Mouse (Mus musculus) heart, embryonic 15.5 days (tissue): ENCODE data around the gene Ncoa7. TPM values are rescaled to one million over a fixed set of nuclear protein-coding genes. Genes with fewer than 3 reads are reported as not detected.

Experiments used
- ATAC-seq: fragments of 200-750 bp; cut with Nextera tagmentation; replicated peaks from 2 replicates; pipeline ENCODE4 v1.8.0; 2017; ENCODE audit warnings: low read depth, moderate TSS enrichment; ENCODE audit not compliant: insufficient number of reproducible peaks, insufficient read depth, low FRiP score
- H3K27ac ChIP-seq: fragments of 300-500 bp; sonication (generic); 2 replicates; pipeline ENCODE4 v1.5.1; 2015; ENCODE audit warnings: mild to moderate bottlenecking, inconsistent platforms
- H3K27me3 ChIP-seq: fragments of 300-500 bp; sonication (generic); 2 replicates; pipeline ENCODE4 v1.6.1; 2015; ENCODE audit warnings: inconsistent platforms
- H3K36me3 ChIP-seq: fragments of 300-500 bp; sonication (generic); 2 replicates; pipeline ENCODE4 v1.6.1; 2015; ENCODE audit warnings: mild to moderate bottlenecking, inconsistent platforms
- H3K4me1 ChIP-seq: fragments of 300-500 bp; sonication (generic); replicated peaks from 2 replicates; pipeline ENCODE4 v1.6.1; 2015; ENCODE audit warnings: inconsistent platforms
- H3K4me2 ChIP-seq: fragments of 300-500 bp; sonication (generic); 2 replicates; pipeline ENCODE4 v1.6.1; 2015; ENCODE audit warnings: inconsistent platforms, mild to moderate bottlenecking, moderate library complexity
- H3K4me3 ChIP-seq: fragments of 300-500 bp; sonication (generic); 2 replicates; pipeline ENCODE4 v1.5.1; 2015; ENCODE audit warnings: mild to moderate bottlenecking, inconsistent platforms
- H3K9ac ChIP-seq: fragments of 300-500 bp; sonication (generic); 2 replicates; pipeline ENCODE4 v1.6.1; 2015; ENCODE audit warnings: mild to moderate bottlenecking, inconsistent platforms
- H3K9me3 ChIP-seq: fragments of 300-500 bp; sonication (generic); replicated peaks from 2 replicates; pipeline ENCODE4 v1.6.1; 2016; ENCODE audit warnings: inconsistent platforms
- WGBS: fragments of 180-500 bp; shearing (Covaris S2); methylation state at CpG from one replicate; pipeline ENCODE4 v1.1.7; 2015; ENCODE audit warnings: mixed read lengths; 5-methylcytosine and 5-hydroxymethylcytosine counted together
- polyA plus RNA-seq: library from polyadenylated mRNA; unstranded; fragments of >200 nt; fragmentation: Nextera tagmentation; extraction: Ambion mirVana; gene quantifications from 2 replicates; pipeline ENCODE4 v1.2.1, GENCODE M21; 2015

Gene Ncoa7
- polyA plus RNA-seq, 1 experiment from 2014 or later, result 7.7 TPM

DNA sequence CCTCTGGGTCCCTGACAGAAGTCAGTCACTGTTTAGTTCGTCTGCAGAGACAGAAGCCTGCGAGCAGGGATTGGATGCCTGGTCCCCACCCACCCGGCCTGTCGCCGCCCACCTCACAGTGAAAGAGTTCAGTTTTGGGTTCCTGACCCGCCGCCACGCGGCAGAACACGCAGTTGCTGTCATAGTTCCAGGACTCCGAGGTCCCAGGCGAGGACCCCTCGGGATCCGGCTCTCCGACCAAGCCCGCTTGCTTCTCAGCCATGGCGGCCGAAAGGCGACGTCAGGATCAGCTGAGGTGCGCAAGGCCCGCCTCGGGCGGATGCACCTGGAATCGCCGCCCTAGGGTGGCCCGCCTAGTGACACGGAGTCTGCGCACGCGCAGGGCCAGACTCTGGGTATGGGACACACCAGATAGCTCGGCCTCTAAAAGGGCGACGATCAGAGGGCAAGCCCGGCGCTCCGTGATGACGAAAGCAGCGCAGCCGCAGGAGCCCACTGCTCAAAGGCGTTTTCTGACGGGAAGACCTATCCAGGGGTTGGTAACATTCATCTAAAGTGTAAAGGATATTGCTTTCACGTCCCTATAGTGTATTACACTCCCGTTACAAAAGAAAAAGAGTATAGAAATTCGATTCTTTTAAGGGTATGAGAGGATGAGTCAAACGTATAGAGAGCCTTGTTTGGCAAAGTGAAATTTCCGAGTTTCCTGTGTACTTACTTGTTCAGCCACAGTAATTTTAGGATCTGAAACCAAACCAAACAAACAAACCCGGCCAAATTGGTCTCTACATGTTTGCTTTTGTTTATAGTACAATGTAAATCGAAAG, 184.8 kb downstream of the Ncoa7 start:
- peak; percentile 100 for ATAC-seq
- Histone ChIP-seq H3K9me3 (no peaks in the 10 kb centered on the region), H3K4me1 (peaks cover 7% of the 10 kb centered on the region; the same call in 1 of the 2 replicates), H3K4me2 (peak overlapping the region; percentile 76), H3K36me3 (peaks cover 1% of the 10 kb centered on the region), H3K9ac (peak overlapping the region; percentile 71), H3K4me3 (peak overlapping the region; percentile 74), H3K27me3 (no peaks in the 10 kb centered on the region), H3K27ac (peak overlapping the region; percentile 99)
- 2% methylated on average over 49 of the region's 49 CpGs for WGBS

- WGBS, result 82% methylated on average over 4 of the region's 4 CpGs
Observed at GRCm38 (mm10) chr10:30613039-30613438, 190.1 kb downstream of the Ncoa7 start.

GRCm38 (mm10) chr10:30609614-30610013, 193.5 kb downstream of the Ncoa7 start:
- Histone ChIP-seq H3K36me3 (peaks cover 13% of the 10 kb centered on the region), H3K9me3 (no peaks in the 10 kb centered on the region), H3K9ac (no peak overlapping the region), H3K27me3 (no peaks in the 10 kb centered on the region), H3K27ac (no peak overlapping the region), H3K4me2 (no peak overlapping the region), H3K4me1 (no peaks in the 10 kb centered on the region), H3K4me3 (no peak overlapping the region)
- ATAC-seq, result no peak

More at GRCm38 (mm10) chr10:30613039-30613438, 190.1 kb downstream of the Ncoa7 start:
- no peak overlapping the region for H3K4me2 ChIP-seq
- H3K4me3 ChIP-seq, result no peak overlapping the region
- no peaks in the 10 kb centered on the region for H3K27me3 ChIP-seq
- H3K27ac ChIP-seq, result no peak overlapping the region
- H3K9me3 ChIP-seq, result no peaks in the 10 kb centered on the region
- H3K9ac ChIP-seq, result no peak overlapping the region
- H3K36me3 ChIP-seq, result peaks cover 5% of the 10 kb centered on the region
- H3K4me1 ChIP-seq, result peaks cover 5% of the 10 kb centered on the region; the same call in 1 of the 2 replicates
- ATAC-seq, result no peak

GRCm38 (mm10) chr10:30608109-30608508, 195.0 kb downstream of the Ncoa7 start:
- Histone ChIP-seq H3K4me3 (no peak overlapping the region), H3K9me3 (no peaks in the 10 kb centered on the region), H3K4me2 (no peak overlapping the region), H3K27me3 (no peaks in the 10 kb centered on the region), H3K36me3 (peaks cover 10% of the 10 kb centered on the region), H3K9ac (no peak overlapping the region), H3K27ac (no peak overlapping the region), H3K4me1 (no peaks in the 10 kb centered on the region)
- ATAC-seq, result no peak
- WGBS, result 72% methylated on average over 2 of the region's 2 CpGs

- H3K9me3 ChIP-seq, result no peaks in the 10 kb centered on the region
- under 1% methylated on average over 28 of the region's 28 CpGs for WGBS
- H3K4me3 ChIP-seq, result peak within 1 kb of the TSS; percentile 81
- peaks cover 13% of the 10 kb centered on the region for H3K4me1 ChIP-seq
- peak within 1 kb of the TSS; percentile 85 for H3K27ac ChIP-seq
- H3K27me3 ChIP-seq, result no peaks in the 10 kb centered on the region
- H3K4me2 ChIP-seq, result peak within 1 kb of the TSS; percentile 68
- peaks cover 14% of the 10 kb centered on the region for H3K36me3 ChIP-seq
- peak; percentile 89 for ATAC-seq
- H3K9ac ChIP-seq, result peak within 1 kb of the TSS; percentile 82
Observed at GRCm38 (mm10) chr10:30600542-30600966, 202.6 kb downstream of the Ncoa7 start, which contains the start of gene Trmt11. Gene Trmt11 (minus strand): TSS chr10:30600749.

GRCm38 (mm10) chr10:30600094-30600534, 203.0 kb downstream of the Ncoa7 start:
- peak overlapping the region; percentile 82 for H3K9ac ChIP-seq
- H3K27me3 ChIP-seq, result no peaks in the 10 kb centered on the region
- peak; percentile 71 for ATAC-seq
- no peaks in the 10 kb centered on the region for H3K9me3 ChIP-seq
- peaks cover 17% of the 10 kb centered on the region for H3K36me3 ChIP-seq
- 2% methylated on average over 24 of the region's 27 CpGs for WGBS
- H3K4me2 ChIP-seq, result peak overlapping the region; percentile 68
- H3K4me3 ChIP-seq, result peak overlapping the region; percentile 81
- peak overlapping the region; percentile 85 for H3K27ac ChIP-seq
- H3K4me1 ChIP-seq, result peaks cover 13% of the 10 kb centered on the region

- 54% methylated on average over 5 of the region's 5 CpGs for WGBS
- no peak overlapping the region for H3K4me2 ChIP-seq
- no peaks in the 10 kb centered on the region for H3K9me3 ChIP-seq
- peaks cover 35% of the 10 kb centered on the region; the same call in 1 of the 2 replicates for H3K36me3 ChIP-seq
- no peaks in the 10 kb centered on the region for H3K4me1 ChIP-seq
- no peak overlapping the region for H3K4me3 ChIP-seq
- H3K27ac ChIP-seq, result no peak overlapping the region
- H3K27me3 ChIP-seq, result no peaks in the 10 kb centered on the region
- no peak for ATAC-seq
- no peak overlapping the region for H3K9ac ChIP-seq
Observed at GRCm38 (mm10) chr10:30587037-30587436, 216.1 kb downstream of the Ncoa7 start.

DNA sequence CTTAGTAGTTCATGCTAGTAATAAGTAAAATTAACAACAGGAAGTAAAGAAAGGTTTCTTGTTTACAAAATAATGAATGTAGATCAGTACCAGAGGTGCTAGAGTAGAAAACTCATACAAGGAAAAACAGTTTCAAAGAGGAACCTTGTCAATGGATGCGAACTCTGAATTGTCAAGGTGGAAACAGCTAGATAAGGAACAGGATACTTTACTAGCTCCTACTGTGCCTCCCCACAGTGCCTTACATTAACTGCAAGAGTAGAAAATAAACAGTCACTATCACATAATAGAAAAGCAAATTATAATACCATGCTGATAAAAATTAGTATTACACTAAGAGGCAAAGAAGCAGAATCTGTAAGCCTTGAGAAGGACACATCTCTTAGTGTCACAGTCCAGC, 217.4 kb downstream of the Ncoa7 start:
- 85% methylated on average over 1 of the region's 1 CpGs for WGBS

More for the DNA sequence above, 217.4 kb downstream of the Ncoa7 start:
- Histone ChIP-seq H3K36me3 (peaks cover 36% of the 10 kb centered on the region; the same call in 1 of the 2 replicates), H3K9ac (no peak overlapping the region), H3K27ac (no peak overlapping the region), H3K4me3 (no peak overlapping the region), H3K9me3 (no peaks in the 10 kb centered on the region), H3K27me3 (no peaks in the 10 kb centered on the region), H3K4me1 (no peaks in the 10 kb centered on the region), H3K4me2 (no peak overlapping the region)
- no peak for ATAC-seq

Other genes with a start within 250 kb of the Ncoa7 start
- gene Trmt11, start 202.6 kb downstream of the Ncoa7 start, polyA plus RNA-seq, result 12.6 and 16.1 TPM in 2 replicates
- gene Hint3, start 173.7 kb downstream of the Ncoa7 start, polyA plus RNA-seq, result 27.4 and 40.5 TPM in 2 replicates
- 39.9 and 50.1 TPM in 2 replicates for gene Hey2, start 39.5 kb upstream of the Ncoa7 start, polyA plus RNA-seq